Mouse (Mus musculus): ENCODE measurements at regions not wholly inside any gene's neighbourhood (a gene's known extent, or its start where the extent isn't known, plus 50 kb on each side); places are given as distances from the start of the nearest gene placed in this dataset.

- no peak for DNase-seq
Measured at GRCm38 (mm10) chr19:36235131-36235530, 113.0 kb upstream of the Pcgf5 start.

- no peak for DNase-seq
Measured at GRCm38 (mm10) chr19:36236576-36237345, 111.3 kb upstream of the Pcgf5 start.

GRCm38 (mm10) chr19:36237751-36238150 is 110.4 kb upstream of the Pcgf5 start:
- peak; percentile 28 for DNase-seq

GRCm38 (mm10) chr19:36238536-36238935 is 109.6 kb upstream of the Pcgf5 start:
- no peak for DNase-seq

- DNase-seq = no peak
Measured at GRCm38 (mm10) chr19:36242396-36242795, 105.7 kb upstream of the Pcgf5 start.

GRCm38 (mm10) chr19:36242946-36243345 is 105.2 kb upstream of the Pcgf5 start:
- DNase-seq = no peak

- no peak for DNase-seq
Measured at GRCm38 (mm10) chr19:36252522-36252921, 95.6 kb upstream of the Pcgf5 start.

- no peak for DNase-seq
Measured at GRCm38 (mm10) chr19:36257748-36258538, 90.2 kb upstream of the Pcgf5 start.

- no peak for DNase-seq
Measured at GRCm38 (mm10) chr19:36261819-36262218, 86.3 kb upstream of the Pcgf5 start.

- no peak for DNase-seq
Measured at GRCm38 (mm10) chr19:36263923-36264322, 84.2 kb upstream of the Pcgf5 start.

- DNase-seq = no peak
Measured at GRCm38 (mm10) chr19:36264397-36264796, 83.7 kb upstream of the Pcgf5 start.

- no peak for DNase-seq
Measured at GRCm38 (mm10) chr19:36265276-36265675, 82.8 kb upstream of the Pcgf5 start.

- DNase-seq = no peak
Measured at GRCm38 (mm10) chr19:36266346-36266745, 81.8 kb upstream of the Pcgf5 start.

GRCm38 (mm10) chr19:36273466-36273865 is 74.6 kb upstream of the Pcgf5 start:
- DNase-seq = no peak

GRCm38 (mm10) chr19:36285465-36285864 is 62.6 kb upstream of the Pcgf5 start:
- DNase-seq = no peak

- DNase-seq = no peak
Measured at GRCm38 (mm10) chr19:36290778-36291177, 57.3 kb upstream of the Pcgf5 start.

GRCm38 (mm10) chr19:36293177-36293969 is 54.7 kb upstream of the Pcgf5 start:
- no peak for DNase-seq

All from lung, postnatal 10 days (tissue).